Mouse (Mus musculus) liver, embryonic 14.5 days (tissue): ENCODE measurements around the gene Fxyd3.

Experiments
- CTCF ChIP-seq: IDR thresholded peaks from 2 replicates; pipeline ENCODE4 v1.5.1; 2016; ENCODE audit warnings: antibody characterized with exemption, low read depth, control low read depth
- EP300 ChIP-seq: IDR thresholded peaks from 2 replicates; pipeline ENCODE4 v1.6.1; 2016; ENCODE audit warnings: antibody characterized with exemption, low read depth

- TF ChIP-seq CTCF: no peak
- TF ChIP-seq EP300: no peak
These were observed 35.5 kb upstream of the Fxyd3 start for GRCm38 (mm10) chr7:31112036-31112435.
